Mouse (Mus musculus) layer of hippocampus, adult 18-20 months (tissue): ENCODE measurements around the gene Mrc2. TPM values are rescaled to one million over a fixed set of nuclear protein-coding genes. Genes with fewer than 3 reads are reported as not detected.
A peak's percentile ranks its signal among the peaks of the same experiment; 100 is the strongest.

Experiments used
- DNase-seq, 2 experiments: peaks; one replicate each; pipeline ENCODE4 v3.0.0; 2022; ENCODE audit warnings: low spot score in 2 of 2
- total RNA-seq, 2 experiments: library from RNA; stranded (reverse); gene quantifications; 2 replicates each; pipeline ENCODE4 v1.2.3; 2021

The Mrc2 gene
- total RNA-seq, 2 experiments from 2014 or later, result 4.0 to 5.1 TPM

DNA sequence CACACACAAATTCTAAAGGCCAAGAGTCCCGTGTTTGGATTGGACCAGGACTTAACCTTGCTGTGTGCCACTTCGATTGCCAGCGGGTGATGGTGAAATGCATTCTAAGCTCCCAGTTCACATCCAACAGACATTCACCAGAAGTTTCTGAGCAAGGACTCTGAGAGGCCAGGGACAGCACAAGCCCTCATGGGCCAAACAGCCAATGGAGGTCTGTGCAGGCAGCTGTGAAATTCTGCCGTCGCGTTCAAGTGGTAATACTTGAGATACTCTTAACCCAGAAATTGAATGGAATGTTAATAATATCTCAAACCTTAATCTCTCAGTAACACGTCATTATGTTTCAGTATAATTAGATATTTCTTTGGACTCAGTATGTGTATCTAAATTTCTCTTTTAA is 17.8 kb downstream of the Mrc2 start:
- no peak for DNase-seq

DNA sequence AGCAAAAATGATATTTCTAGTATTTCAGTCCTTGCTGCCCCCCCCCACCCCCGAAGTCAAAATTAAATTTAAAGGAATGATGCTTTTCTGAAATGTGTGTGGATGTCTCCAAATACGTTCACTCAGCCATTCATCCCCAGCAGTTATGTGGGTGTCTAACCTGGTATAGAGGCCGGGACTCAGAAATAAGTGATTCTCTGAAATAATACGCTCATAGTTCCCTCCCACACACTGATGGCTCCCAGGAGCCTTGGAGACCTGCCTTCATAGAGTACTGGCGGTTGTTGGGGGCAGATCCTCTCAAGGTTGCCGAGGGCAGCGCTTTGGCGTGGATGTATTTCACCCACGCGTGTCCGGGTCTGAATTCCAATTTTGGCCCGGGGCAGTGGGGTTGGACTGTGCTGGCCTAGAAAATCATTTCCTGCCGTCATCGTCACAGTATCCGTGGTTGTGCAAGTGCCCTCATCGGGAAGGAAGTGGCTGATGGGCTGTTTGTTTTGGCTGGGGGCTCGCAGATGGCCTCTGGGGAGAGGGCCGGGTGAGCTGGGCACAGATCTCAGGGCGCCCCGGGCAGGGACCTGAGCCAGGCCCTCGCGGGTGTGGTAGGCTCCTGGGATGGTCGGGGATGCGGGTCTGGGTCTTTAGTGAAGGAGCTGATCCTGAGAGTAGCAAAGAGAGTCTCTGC is 19.0 kb downstream of the Mrc2 start:
- peak in 1 of 2 experiments; percentile 61 for DNase-seq

DNA sequence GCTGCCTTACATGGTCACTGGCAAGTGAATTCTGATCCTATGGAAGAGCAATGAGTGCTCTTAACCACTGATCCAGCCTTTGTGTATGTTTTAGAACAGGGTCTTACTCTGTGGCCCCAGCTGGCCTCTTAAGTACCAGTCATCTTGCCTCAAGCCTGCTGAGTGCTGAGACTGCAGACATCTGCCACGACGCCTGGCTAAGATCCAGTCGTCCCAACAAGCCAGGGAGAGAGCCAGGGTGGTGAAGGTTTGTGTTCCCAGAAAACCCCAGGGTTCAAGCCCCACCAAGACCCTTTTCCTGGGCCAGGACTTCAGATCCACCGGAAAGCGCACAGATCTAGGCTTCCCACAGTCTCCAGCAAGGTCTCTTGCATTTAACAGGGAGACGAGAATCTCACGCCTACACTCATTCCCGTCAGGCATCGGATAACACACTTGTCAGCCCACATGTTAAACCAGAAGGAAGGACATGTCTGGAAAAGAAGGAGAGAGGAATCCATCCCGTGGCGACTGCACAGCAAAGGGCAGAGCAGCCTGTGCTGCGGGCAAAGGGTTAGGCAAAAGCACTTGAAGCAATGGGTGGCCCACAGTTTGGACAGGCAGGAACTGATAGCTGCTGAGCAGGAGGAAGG is 20.0 kb downstream of the Mrc2 start:
- DNase-seq, result peak in 1 of 2 experiments; percentile 33

DNA sequence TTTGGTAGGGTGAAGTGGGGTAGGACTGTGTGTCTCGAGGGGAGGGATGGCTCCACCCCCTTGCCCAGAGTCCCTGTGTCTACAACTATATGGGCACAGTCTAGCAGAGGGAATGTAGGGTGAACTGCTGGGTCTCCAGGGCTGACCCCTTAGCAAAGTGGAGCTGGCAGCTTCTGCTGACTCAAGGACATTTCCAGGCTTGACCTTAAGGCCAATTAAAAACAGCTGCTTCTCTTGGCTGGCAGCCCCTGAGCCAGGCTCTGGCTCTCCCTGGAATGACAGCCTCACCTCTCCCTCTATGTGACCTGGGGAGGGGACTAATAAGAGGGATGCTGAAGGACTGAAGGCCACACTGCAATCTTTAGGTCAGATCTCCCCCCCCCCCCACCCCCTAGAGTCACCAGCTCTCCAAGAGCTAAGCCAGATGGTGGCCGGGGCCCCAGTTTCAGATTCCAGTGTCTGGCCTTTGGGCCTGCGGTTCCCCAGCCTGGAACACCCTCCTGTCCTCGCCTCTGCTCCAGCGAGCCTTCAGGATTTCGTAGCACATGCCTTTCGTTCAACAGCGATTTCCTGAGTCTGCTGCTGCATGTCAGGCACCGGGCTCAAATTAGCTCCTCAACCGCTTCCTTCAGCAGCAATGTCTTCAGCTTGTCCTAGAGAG is 20.7 kb downstream of the Mrc2 start:
- DNase-seq, result no peak

DNA sequence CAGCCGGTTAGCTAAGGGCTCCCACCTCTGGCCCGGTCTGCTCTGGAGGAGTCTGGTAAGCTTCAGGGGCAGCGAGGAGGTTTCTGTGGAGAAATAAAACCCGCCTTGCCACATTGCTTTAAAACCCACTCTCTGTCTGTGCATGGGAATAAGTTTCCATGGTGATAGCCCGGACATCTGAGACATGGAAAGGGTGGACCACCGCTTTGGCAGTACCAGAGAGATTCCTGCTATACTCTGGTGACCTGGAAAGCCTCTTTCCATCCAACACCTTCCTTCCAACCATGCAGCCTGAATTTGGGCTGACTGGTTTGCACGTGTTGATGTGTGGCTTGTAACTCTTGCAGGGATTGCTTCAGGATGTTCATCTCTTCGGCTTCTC is 21.2 kb downstream of the Mrc2 start:
- no peak for DNase-seq

DNA sequence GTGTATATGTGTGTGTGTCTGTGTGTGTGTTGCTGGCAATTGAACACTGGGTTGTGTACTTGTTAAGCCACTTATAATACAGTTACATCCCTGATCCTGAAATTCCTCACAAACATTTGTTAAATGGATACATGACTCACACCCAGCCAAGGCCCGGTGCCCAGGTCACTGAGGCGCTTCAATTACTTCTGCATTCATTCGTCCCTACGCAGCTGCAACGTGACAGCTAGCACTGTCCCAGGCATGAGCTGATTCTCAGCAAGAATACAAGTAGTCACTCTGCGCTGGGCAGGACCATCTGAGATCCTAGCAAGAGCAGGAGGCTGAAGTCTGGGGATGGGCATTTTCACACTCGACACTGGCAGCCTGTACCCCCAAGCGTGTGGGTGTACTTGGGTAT is 22.9 kb downstream of the Mrc2 start:
- DNase-seq, result no peak

DNA sequence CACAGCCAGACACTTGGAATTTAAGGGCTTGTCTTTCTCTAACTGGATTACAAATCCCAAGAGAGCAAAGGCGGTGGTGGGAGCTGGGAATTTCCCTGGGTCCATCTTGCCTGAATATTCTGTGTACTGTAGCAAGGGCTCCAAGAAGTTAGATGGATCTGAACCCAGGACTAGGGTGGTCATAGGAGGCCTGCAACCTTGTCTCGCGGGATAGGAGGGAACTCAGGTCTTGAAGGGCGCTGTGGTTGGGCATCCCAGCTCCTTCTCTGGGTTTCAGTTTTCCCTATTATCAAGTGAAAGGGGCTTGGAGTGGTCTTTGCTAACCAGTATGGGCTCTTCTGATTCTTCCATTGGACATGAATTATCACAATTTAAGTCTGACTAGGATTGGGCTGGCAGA is 23.7 kb downstream of the Mrc2 start:
- DNase-seq, result no peak

DNA sequence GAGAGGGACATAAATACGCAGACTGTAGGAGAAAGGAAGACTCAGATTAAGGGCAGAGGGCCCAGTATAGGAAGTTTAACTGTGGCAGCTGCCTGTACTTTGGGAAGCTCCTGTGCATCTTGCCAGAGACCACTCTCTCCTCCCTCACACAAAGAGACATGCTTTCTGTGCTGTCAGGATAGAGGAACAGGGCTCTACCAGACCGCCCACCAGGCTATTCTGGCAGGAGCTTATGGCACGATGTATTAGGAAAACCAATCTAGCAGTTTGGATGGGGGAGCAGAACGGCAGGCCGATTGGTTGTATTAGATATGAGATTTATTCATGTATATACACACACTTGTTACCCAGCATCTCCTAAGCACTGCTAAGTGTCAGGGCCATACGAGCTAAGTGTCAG is 25.3 kb downstream of the Mrc2 start:
- DNase-seq, result peak in 1 of 2 experiments; percentile 57

DNA sequence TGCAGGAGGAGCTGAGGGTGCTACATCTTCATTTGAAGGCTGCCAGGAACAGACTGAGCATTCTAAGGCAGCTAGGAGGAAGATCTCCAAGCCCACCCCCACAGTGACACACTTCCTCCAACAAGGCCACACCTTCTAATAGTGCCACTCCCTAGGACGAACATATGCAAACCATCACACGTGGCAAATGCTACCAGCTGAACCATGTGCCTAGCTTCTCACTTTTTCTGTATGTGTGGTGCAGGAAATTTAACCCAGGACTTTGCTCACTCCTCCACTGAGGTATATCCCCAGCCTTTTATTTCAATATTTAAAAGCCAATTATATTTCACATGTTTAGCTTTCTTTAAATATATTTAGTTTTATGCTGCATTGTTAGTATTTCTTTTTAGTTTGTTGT is 28.6 kb downstream of the Mrc2 start:
- no peak for DNase-seq

DNA sequence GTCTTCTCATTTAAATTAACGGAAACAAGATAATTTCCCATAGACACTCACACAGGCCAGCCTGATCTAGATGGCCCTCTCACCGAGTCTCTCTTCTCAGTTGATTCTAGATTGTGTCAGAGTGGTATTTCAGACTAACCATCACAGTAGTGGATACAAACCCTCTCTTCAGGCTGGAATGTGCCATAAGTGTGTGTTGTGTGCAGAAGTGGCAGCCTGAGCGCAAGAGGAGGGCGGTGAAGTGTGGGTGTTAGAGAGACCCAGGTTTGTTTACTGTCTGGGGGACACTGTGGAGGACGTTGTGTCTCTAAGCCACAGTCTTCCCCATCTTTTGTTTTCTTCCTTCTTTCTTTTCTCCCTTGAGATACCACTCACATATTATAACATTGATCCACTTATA is 31.1 kb downstream of the Mrc2 start:
- no peak for DNase-seq

DNA sequence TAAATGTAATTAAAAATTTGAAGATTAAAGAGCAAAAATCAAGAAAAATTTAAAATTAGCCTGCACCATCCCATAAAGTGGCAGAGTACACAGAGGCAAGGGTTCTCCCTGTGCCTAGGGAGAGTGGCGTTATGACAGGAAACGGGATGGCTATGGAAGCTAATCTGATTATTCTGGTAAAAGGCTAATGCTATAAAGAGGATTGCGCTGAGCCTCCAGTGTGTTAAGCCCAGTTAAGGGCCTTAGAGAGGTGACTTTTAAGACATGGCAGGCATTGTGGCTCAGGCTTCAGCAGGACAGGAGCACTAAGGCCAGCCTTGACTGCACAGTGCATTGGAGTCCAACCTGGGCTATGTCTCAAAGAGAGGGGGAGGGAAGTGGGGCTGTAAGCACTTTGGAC is 34.7 kb downstream of the Mrc2 start:
- DNase-seq, result no peak

DNA sequence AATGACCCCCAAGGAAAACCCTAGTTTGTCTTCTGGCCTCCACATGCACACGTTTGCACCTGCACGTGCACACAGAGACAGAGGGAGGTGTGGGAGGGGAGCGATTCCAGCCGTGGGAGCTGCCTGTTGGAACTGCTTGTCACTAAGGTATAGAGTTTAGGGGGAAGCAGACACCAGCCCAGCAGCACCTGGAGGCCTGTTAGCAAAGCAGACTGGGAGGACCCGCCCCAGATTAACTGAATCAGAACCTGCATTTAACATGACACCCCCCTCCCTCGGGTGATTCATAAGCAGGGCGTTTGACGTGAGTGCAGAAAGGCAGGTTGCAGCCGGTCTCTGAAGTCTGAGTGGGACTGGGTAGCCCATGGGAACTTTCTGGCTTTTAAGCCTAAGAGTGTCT is 37.5 kb downstream of the Mrc2 start:
- no peak for DNase-seq

DNA sequence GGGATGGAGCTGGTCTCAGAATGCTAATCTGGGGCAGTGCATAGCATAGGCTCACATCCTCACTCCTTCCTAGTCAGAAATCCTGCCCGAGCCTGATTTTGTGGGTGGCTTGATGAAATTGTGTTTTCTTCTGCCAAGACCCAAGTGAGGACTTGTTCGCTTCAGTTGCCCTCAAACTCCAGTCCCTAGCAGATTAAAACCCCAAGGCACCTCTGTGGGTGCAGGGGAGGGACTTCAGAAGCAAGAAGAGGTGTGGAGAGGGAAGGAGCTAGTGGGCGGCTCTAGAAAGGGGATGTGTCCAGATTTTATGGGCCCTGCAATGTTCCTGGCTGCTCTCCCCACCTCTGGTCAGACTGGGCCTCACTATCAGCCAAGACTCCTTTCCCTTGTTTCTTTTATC is 38.7 kb downstream of the Mrc2 start:
- no peak for DNase-seq

DNA sequence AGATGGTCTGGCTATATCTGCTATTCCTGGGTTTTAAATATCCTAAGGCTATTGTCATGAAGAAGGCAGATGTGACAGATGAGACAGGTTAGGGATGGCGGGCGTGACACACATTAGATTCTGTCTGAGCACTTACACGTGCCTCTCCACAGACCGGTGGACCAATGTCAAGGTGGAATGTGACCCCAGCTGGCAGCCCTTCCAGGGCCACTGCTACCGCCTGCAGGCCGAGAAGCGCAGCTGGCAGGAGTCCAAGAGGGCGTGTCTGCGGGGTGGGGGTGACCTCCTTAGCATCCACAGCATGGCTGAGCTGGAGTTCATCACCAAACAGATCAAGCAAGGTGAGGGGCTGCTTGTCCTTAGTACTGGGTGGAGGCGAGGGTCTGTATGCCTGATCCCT is 39.3 kb downstream of the Mrc2 start:
- no peak for DNase-seq

DNA sequence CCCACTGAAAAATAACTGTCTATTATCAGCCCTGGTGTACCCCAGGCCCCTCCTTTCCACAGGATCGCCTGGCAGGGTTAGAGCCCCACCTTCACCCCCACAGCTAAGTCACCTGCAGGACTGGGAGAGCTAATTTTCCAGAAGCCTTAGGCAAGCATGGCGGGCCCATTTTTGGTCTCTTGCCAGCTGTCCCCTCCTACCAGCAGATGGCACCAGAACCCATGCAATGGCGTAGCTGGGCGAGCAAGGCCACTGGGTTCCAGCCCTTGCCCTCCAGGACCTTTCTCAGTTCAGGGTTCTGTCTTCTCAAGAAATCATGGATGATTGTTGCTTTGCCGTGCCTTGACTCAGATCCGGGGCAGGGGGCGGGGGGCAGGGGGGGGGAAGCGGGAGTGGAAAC is 40.0 kb downstream of the Mrc2 start:
- DNase-seq, result peak in 1 of 2 experiments; percentile 62

DNA sequence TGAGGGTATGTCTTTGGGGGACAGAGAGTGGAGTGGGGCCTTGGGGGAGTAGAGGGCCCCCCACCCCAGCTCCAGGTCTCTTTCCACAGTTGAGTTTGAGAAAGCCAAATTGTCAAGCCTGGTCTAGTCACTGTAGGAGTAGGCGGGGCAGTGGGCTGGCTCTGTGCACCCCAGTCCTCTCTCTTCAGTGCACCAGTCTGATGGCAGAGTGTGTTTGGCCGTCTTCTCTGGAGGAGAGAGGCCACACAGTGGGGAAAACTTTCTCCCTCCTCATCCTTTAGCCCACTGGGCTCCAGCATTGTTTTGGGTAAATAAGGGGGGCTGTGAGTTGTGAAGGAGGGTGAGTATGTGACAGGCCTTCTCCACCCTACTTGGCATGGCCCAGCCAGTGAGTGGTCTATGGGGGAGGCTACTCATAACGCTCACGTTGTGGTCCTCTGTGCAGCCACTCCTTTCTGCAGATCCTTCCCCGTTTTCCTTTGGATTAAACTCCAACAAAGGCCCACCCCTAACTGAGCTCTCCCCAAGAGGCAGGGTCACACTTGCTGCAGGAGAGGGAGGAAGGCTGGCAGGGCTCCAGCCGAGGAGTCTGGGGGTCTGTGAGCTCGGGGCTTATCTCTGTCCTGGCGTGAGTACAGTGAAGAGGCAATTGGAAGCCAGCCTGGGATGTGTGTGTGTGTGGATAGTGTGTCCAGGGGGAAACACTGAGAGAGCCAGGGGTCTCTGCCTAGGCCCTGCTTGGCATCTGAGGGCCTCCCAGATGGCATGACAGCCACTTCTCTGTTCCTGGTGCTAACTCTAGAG is 41.6 kb downstream of the Mrc2 start:
- no peak for DNase-seq

DNA sequence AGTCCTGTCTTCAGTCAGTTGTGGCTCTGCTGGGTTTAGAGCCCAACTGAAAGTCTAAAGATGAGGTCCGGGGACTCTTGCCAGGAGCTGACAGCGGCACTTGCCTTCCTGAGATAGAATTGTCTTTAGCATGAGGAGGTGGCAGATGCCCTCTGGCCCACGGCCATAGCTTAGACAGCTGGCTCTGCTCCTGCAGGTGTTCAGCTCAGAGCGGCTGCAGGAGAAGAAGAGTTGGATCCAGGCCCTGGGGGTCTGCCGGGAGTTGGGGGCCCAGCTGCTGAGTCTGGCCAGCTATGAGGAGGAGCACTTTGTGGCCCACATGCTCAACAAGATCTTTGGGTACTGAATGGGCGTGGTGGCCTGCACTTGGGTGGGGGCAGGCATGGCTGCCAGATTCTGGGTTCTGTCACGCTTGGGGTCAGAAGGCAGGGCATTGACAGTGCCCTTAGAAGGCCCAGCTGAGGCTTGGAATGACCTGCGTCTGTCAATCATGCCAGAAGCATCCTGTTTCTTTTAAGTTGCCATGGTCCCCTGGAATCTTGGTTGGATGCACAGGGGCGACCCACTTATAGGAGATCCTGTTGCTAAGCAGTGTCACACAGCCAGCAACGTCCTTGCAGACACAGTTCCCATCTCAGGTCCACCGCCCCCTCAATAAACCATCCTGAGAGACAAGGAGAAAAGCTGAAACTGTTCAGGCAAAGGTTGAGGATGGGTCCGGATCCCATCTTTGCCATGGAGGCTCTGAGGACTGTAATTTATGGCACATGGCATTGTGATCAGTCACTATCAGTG is 46.4 kb downstream of the Mrc2 start:
- no peak for DNase-seq

DNA sequence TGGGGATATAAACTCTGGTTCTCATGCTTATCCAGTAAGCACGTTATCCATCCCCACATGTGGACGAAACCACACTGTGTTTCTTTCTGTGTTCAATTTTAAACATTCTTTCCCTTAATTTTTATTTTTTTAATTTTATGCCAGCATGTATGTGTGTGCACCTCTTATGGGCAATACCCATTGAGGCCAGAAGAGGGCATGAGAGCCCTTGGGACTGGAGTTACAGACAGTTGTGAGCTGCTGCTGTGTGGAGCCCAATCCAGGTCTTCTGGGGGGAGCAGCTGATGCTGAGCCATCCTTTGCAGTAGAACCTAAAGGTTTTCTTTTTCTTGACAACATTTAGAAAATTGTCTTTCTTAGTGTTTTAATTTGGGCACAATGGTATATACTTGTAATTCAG is 52.8 kb downstream of the Mrc2 start:
- DNase-seq, result peak in 1 of 2 experiments; percentile 31

DNA sequence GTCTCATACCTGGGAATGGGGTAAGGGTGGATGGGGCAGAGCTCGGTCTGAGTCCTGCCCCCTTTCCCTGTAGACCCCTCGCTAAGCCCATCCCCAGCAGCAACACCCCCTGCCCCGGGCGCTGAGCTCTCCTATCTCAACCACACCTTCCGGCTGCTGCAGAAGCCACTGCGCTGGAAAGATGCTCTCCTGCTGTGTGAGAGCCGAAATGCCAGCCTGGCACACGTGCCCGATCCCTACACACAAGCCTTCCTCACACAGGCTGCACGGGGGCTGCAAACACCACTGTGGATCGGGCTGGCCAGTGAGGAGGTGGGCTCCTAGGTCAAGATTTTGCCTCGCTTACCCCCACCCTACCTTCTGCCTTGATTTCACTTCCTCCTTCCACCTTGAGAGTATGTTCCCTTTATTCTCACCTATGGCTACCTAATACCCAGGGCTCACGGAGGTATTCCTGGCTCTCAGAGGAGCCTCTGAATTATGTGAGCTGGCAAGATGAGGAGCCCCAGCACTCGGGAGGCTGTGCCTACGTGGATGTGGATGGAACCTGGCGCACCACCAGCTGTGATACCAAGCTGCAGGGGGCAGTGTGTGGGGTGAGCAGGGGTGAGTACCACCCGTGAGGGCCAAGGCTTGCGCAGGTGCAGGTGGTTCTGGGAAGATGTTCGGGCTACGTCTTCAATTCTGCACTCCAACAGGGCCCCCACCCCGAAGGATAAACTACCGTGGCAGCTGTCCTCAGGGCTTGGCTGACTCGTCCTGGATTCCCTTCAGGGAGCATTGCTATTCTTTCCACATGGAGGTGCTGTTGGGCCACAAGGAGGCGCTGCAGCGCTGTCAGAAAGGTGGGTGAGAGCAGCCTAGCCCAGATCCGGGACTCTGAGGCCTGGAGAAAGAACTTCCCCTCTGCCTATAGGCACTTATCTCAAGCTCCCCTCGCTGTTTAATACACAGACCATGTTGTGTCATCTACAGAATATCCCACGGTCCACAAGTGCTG is 55.0 kb downstream of the Mrc2 start:
- peak; percentile 78 to 89 for DNase-seq

DNA sequence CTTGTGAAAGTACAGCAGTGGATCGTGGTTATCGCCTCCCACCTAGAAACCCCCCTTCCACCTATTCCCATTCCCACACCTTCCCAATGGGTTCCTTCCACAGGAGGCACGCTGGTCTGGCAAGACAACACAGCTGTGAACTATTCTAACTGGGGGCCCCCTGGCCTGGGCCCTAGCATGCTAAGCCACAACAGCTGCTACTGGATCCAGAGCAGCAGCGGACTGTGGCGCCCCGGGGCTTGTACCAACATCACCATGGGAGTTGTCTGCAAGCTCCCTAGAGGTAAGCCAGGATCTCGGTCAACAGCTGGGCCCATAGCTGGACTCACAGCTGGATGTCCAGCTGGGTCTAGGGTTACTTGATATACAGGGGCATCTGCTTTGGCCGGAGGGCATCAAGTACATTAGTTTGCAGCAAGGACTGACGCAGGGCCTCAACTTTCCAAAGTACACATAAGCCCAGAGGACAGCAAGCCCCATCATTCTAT is 56.1 kb downstream of the Mrc2 start:
- DNase-seq, result no peak
